Mouse (Mus musculus): ENCODE results near the gene Frem2. TPM values are rescaled to one million over a fixed set of nuclear protein-coding genes. Genes with fewer than 3 reads are reported as not detected.

The Frem2 gene
- total and polyA plus RNA-seq, 3 experiments, result 3.5 to 6.7 (median 5.3) TPM

DNA sequence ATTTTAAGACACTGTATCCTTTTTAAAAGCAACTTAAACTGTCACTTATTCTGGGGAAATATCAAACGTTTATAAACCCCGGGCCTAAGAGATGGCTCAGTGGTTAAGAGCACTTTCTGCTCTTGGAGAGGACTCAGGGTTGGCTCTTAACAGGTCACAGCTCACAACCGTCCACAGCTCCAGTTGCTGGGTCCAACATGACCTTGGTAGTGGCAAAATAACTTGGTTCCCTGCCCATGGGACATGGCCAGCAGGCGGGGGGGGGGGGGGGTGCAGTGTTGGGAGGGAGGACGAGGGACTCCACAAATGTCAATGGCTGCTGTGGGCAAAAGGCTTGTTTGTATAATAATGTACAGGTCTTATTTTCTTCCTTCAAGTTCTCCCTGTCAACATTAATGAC is 189.8 kb downstream of the Frem2 start:
- Histone ChIP-seq H3K4me1 (ENCODE audit: control insufficient read depth, insufficient read depth, low read length) (peaks cover 9% of the 10 kb centered on the region), H3K4me3 (no peak overlapping the region), H3K79me2 (replicated peaks; ENCODE audit: control insufficient read depth, insufficient read depth, low read length) (peaks cover 11% of the 10 kb centered on the region), H3K9ac (ENCODE audit: low read depth, low read length) (no peak overlapping the region), H3K27me3 (ENCODE audit: control insufficient read depth, insufficient read depth, low read length) (no peaks in the 10 kb centered on the region), H3K27ac (peak overlapping the region; percentile 65), H3K36me3 (ENCODE audit: control insufficient read depth, insufficient read depth, low read length) (peaks cover 24% of the 10 kb centered on the region)
- WGBS, result 41% methylated on average over 5 of the region's 5 CpGs
- DNase-seq, result no peak
- intact Hi-C loops (cut with DNase I), result loop anchor here (10.0 kb wide), 2 partner anchors 1193 to 1913 kb away; no protein-coding TSS in a partner anchor
- TF ChIP-seq POLR2A (IDR thresholded peaks at IDR 0.05; ENCODE audit: insufficient read depth, low read depth, low read length) (no peak), EP300 (IDR thresholded peaks at IDR 0.05; ENCODE audit: insufficient read depth, low read depth, low read length) (no peak), CTCF (IDR thresholded peaks at IDR 0.05) (no peak)

DNA sequence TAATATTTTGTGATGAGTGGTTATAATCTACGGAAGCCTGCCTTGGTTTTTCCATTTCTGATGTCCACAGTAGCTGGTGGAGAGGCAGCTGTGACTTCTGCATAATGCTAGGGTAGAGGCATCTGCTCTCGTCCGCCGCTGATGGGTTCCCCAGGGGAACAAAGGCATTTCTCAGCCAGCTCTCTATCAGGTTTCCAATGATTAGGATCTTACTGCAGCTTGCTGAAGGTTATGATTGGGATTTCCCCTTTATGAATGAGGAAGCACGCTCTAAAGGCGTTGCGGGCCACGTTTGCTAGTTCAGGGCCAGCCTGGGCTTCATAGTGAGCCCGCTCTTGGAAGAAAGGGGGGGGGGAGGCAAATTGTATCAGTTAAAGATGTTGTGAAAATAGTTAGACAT is 190.7 kb downstream of the Frem2 start:
- no peak overlapping the region for H3K4me3 ChIP-seq
- H3K27me3 ChIP-seq (ENCODE audit: control insufficient read depth, insufficient read depth, low read length), result no peaks in the 10 kb centered on the region
- H3K27ac ChIP-seq, result no peak overlapping the region; the same call in 1 of the 2 replicates
- no peak for TF ChIP-seq EP300 (IDR thresholded peaks at IDR 0.05; ENCODE audit: insufficient read depth, low read depth, low read length)
- no peak for TF ChIP-seq POLR2A (IDR thresholded peaks at IDR 0.05; ENCODE audit: insufficient read depth, low read depth, low read length)
- TF ChIP-seq CTCF (IDR thresholded peaks at IDR 0.05), result no peak
- no peak overlapping the region for H3K9ac ChIP-seq (ENCODE audit: low read depth, low read length)
- no peak for DNase-seq
- peaks cover 28% of the 10 kb centered on the region for H3K36me3 ChIP-seq (ENCODE audit: control insufficient read depth, insufficient read depth, low read length)
- intact Hi-C loops (cut with DNase I), result loop anchor here (10.0 kb wide), 2 partner anchors 1192 to 1912 kb away; no protein-coding TSS in a partner anchor
- 47% methylated on average over 9 of the region's 9 CpGs for WGBS
- H3K4me1 ChIP-seq (ENCODE audit: control insufficient read depth, insufficient read depth, low read length), result peaks cover 9% of the 10 kb centered on the region
- H3K79me2 ChIP-seq (replicated peaks; ENCODE audit: control insufficient read depth, insufficient read depth, low read length), result peaks cover 11% of the 10 kb centered on the region

GRCm38 (mm10) chr3:53465330-53465729 is 191.8 kb downstream of the Frem2 start:
- Histone ChIP-seq H3K9ac (ENCODE audit: low read depth, low read length) (no peak overlapping the region), H3K27me3 (ENCODE audit: control insufficient read depth, insufficient read depth, low read length) (no peaks in the 10 kb centered on the region), H3K4me3 (peak overlapping the region; percentile 92), H3K36me3 (ENCODE audit: control insufficient read depth, insufficient read depth, low read length) (peaks cover 32% of the 10 kb centered on the region), H3K27ac (no peak overlapping the region), H3K4me1 (ENCODE audit: control insufficient read depth, insufficient read depth, low read length) (peaks cover 9% of the 10 kb centered on the region), H3K79me2 (replicated peaks; ENCODE audit: control insufficient read depth, insufficient read depth, low read length) (peaks cover 11% of the 10 kb centered on the region)
- no peak for TF ChIP-seq CTCF (IDR thresholded peaks at IDR 0.05)
- TF ChIP-seq POLR2A (IDR thresholded peaks at IDR 0.05; ENCODE audit: insufficient read depth, low read depth, low read length), result no peak
- no peak for TF ChIP-seq EP300 (IDR thresholded peaks at IDR 0.05; ENCODE audit: insufficient read depth, low read depth, low read length)
- WGBS, result 13% methylated on average over 6 of the region's 6 CpGs
- no peak for DNase-seq
- intact Hi-C loops (cut with DNase I), result loop anchor here (10.0 kb wide), 2 partner anchors 1191 to 1911 kb away; no protein-coding TSS in a partner anchor

DNA sequence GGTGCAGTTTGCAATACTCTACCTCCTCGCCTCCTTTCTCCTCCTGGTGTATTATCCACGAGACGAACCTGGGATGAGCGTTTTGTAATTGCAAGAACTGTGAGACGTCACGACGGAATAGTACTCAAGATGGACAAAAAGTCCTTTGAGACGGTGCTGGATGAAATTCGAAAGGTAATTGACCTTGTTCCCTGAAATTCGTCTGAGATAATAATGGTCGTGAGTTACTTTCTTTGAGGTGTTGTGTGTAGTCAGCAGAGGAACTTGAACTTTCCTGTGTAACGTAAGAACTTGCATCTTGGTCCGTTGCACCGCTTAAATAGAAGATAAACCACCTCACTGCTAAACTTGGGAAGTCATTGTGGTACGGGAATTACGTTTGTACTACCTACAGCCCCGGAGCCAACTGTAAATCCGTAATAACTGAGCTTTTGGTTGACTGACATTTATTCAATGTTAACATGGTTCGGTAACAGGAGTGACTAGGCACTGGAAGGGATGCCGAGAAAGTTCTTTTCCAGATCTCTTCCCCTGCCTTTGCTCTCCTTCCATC is 192.9 kb downstream of the Frem2 start:
- WGBS, result under 1% methylated on average over 20 of the region's 20 CpGs
- Histone ChIP-seq H3K9ac (ENCODE audit: low read depth, low read length) (peak overlapping the region; percentile 96), H3K4me3 (peak overlapping the region; percentile 92), H3K27me3 (ENCODE audit: control insufficient read depth, insufficient read depth, low read length) (no peaks in the 10 kb centered on the region), H3K36me3 (ENCODE audit: control insufficient read depth, insufficient read depth, low read length) (peaks cover 32% of the 10 kb centered on the region), H3K4me1 (ENCODE audit: control insufficient read depth, insufficient read depth, low read length) (peaks cover 9% of the 10 kb centered on the region), H3K79me2 (replicated peaks; ENCODE audit: control insufficient read depth, insufficient read depth, low read length) (peaks cover 9% of the 10 kb centered on the region), H3K27ac (peak overlapping the region; percentile 84)
- no peak for DNase-seq
- intact Hi-C loops (cut with DNase I), result loop anchor here (5.0 to 10.0 kb wide), 4 partner anchors 398 to 1909 kb away; partner anchors contain the start of genes Cog6 and Ufm1
- no peak for TF ChIP-seq POLR2A (IDR thresholded peaks at IDR 0.05; ENCODE audit: insufficient read depth, low read depth, low read length)
- TF ChIP-seq EP300 (IDR thresholded peaks at IDR 0.05; ENCODE audit: insufficient read depth, low read depth, low read length), result no peak
- TF ChIP-seq CTCF (IDR thresholded peaks at IDR 0.05), result no peak

Other genes with a start within 250 kb of the Frem2 start
- 1 to 10 TPM; 5.0 to 5.2 TPM for gene Nhlrc3, start 194.0 kb downstream of the Frem2 start, total RNA-seq (2021)
- 3.8 and 6.3 TPM in 2 replicates for gene Nhlrc3, start 194.0 kb downstream of the Frem2 start, polyA plus RNA-seq (2012; rRNA removed)
- 1 to 10 TPM; 7.2 to 7.9 TPM for gene Proser1, start 193.7 kb downstream of the Frem2 start, total RNA-seq (2021)
- 10.3 and 14.4 TPM in 2 replicates for gene Proser1, start 193.7 kb downstream of the Frem2 start, polyA plus RNA-seq (2012; rRNA removed)
- gene Stoml3, start 168.7 kb downstream of the Frem2 start, total RNA-seq (2021), result not detected
- not detected in 2 replicates for gene Stoml3, start 168.7 kb downstream of the Frem2 start, polyA plus RNA-seq (2012; rRNA removed)
- gene Gm10985, start 187.7 kb upstream of the Frem2 start, total RNA-seq (2021), result not detected
- not detected in 2 replicates for gene Gm10985, start 187.7 kb upstream of the Frem2 start, polyA plus RNA-seq (2012; rRNA removed)
- 10 to 100 TPM; 47.9 to 53.9 TPM for gene Ufm1, start 206.5 kb upstream of the Frem2 start, total RNA-seq (2021)
- gene Ufm1, start 206.5 kb upstream of the Frem2 start, polyA plus RNA-seq (2012; rRNA removed), result 9.6 and 18.9 TPM in 2 replicates